Mouse (Mus musculus) left cerebral cortex, postnatal 36 days (tissue): ENCODE measurements around the gene Hmgxb4. TPM values are rescaled to one million over a fixed set of nuclear protein-coding genes. Genes with fewer than 3 reads are reported as not detected.
A peak's percentile ranks its signal among the peaks of the same experiment; 100 is the strongest.
"Not testable (repeated sequence)": the region's sequence is repeated elsewhere in the genome, so short reads cannot be mapped to it uniquely, and the experiment has no call there.

ENCODE experiments used
- DNase-seq, 2 experiments: peaks; one replicate each; pipeline ENCODE4 v3.0.0; 2021 to 2022; ENCODE audit warnings: low spot score in 2 of 2, mixed read lengths in 1 of 2
- intact Hi-C: fragments of 180-260 bp; cut with DNase I; formaldehyde crosslinking; loops from one replicate; pipeline ENCODE4 v1.15.1; 2025
- total RNA-seq, 2 experiments: library from RNA; stranded (reverse); gene quantifications; 2 replicates each; pipeline ENCODE4 v1.2.3; 2021

Gene Hmgxb4
- total RNA-seq: 10 to 100 TPM; 23.4 to 24.8 TPM

DNA sequence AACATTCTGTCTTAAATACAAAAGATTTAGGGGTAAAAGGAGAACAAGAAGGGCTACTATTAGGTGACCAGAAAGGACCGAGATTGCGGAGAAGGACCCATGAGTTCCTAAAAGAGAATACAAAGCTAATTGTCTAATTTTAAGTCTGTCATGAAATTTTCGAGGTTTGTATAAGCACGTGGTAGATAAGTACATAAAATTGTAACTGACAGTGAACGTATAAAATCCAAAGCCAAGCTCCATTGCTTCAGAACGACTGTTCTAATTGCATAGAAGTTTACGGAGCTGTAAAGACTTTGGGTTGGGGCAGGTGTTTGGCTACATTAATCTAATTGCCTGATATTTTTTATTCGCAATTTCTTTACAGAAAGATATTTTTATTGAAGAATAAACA, at the start of gene Hmgxb4:
Gene Hmgxb4, plus strand, starts transcription at position 276 of the 394 bp plus-strand sequence.
- intact Hi-C loops: no loop called here
- no peak for DNase-seq

- DNase-seq: no peak
- intact Hi-C loops: no loop called here
Measured at GRCm38 (mm10) chr8:74949445-74949844, 43.7 kb upstream of the Hmgxb4 start.

- DNase-seq: no peak
- intact Hi-C loops: no loop called here
Measured at GRCm38 (mm10) chr8:74963983-74964382, 29.2 kb upstream of the Hmgxb4 start.

DNA sequence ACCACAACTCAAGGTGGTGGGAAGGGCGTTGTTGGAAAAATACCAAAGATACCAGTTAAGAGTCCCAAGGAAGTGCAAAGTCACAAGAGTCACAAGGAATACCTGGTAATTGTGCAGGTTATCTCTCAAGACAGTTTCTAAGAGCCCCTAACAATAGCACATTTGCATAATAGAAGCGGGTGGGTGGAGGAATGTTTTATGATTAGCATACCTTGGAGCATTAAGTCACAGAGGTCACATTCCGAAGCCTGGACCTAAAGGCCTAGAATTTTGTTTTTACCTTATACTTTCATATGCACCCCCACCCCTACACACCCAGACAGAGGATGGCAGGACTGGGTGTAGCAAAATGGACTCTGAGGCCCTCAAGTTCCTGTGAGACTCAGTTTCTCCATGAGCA, 22.9 kb upstream of the Hmgxb4 start:
- DNase-seq, intact Hi-C loops: not testable (repeated sequence)

DNA sequence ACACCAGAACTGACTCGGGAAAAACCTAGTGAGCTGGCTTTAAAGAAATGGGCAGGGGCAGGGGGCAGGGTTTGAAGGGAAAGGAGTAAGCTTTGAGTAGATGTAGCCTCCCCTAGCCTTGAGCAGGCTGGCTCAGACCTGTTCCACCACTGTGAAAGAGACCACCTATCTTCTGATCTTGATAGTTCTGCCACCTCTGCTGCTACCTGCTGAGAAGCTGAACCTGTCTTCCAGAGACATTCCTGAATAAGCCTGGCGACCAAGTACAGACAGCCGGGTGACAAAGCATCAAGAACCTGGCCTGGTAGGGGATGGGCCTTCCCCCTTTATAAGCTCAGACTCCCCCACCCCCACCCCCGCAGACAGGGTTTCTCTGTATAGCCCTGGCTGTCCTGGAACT, 21.5 kb upstream of the Hmgxb4 start:
- no peak for DNase-seq
- intact Hi-C loops: no loop called here

- no peak for DNase-seq
- intact Hi-C loops: no loop called here
Measured at GRCm38 (mm10) chr8:74972322-74972883, 20.8 kb upstream of the Hmgxb4 start.

DNA sequence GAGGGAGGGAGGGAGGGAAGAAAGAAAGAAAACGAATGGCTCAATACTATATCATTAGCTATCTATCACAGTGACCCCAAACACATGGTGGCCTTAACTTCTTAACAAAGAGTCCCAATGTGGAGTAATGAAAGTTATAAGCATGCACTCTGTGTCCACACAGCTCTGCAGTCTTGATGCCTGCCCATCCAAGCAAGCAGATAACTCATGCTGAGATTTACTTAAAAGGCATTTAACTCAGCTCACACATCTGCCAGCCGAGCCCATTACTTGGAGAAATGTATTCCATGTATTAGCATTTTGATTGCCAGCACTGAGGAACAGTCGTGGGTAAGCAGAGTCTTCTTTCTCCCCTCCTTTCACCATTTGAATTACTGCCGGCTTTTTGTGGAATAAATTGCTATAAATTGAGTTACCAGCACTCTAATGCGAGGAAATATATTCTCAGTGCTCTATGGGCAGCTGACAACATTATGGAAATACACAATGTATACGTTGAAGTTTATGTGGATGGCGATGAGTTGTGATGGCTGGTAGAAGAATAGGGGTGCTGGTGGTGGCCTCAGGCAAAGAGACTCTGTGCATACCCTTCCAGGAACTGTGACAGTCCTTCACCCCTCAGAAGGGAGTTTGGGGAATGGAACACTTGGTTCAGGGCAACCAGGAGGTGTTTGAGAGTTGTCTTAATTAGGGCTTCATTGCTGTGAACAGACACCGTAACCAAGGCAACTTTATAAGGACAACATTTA, 19.9 kb upstream of the Hmgxb4 start:
- DNase-seq: no peak
- intact Hi-C loops: no loop called here

- intact Hi-C loops: no loop called here
- no peak for DNase-seq
Measured at GRCm38 (mm10) chr8:74973904-74974303, 19.3 kb upstream of the Hmgxb4 start.

DNA sequence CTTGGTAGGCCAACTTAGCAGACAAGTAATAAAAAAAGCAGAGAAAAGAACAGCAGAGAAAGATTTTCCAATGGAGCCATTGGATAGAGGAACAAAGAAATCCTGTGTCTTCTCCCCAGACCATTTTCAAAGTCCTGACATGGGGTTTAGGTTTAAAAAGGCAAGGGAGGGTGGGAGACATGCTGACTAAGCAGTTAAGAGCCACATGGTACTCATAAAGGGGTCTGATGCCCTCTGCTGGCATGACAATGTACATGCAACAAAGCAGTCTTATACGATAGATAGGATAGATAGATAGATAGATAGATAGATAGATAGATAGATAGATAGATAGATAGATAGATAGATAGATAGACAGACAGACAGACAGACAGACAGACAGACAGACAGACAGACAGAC, 15.7 kb upstream of the Hmgxb4 start:
- intact Hi-C loops: no loop called here
- DNase-seq: no peak

- DNase-seq: no peak
- intact Hi-C loops: no loop called here
Measured at GRCm38 (mm10) chr8:74980060-74980710, 13.0 kb upstream of the Hmgxb4 start.

DNA sequence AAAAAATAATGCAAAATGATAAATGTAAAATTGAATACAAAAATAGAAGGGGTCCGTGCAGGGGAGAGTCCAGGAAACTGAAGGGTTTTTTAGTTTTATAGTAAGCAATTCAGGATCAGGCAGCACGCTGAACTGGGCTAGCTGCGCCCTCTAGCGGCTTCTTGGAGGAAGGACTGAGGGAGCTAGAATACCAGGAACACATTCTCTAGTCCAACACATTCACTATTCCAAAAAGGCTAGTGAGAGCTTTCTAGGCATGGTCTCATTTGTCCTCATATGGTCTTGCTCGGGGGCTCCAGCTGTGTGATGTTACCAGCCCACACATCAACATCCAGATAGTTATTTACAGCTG, 12.5 kb upstream of the Hmgxb4 start:
- peak; percentile 22 to 41 for DNase-seq
- intact Hi-C loops: no loop called here

DNA sequence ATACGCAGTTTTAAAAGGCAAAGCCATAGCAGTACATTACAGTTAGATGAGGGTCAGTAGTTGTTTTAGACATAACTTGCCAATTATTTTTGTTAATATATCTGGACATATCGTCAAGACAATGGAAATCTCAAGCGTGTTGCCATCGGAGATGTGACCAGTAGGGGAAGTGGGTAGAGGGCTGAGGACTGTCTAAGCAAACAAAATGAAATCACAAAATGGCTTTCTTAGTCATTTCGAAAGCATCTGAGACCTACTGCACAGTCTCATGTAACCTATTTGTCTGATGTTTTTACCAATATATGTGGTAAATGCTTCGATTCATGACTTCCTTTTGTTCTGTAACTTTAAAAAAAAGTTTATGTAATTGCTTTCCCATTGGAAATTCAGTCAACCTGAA, 11.3 kb upstream of the Hmgxb4 start:
- intact Hi-C loops: no loop called here
- DNase-seq: no peak

- intact Hi-C loops: no loop called here
- no peak for DNase-seq
Measured at GRCm38 (mm10) chr8:74987436-74987835, 5.7 kb upstream of the Hmgxb4 start.

DNA sequence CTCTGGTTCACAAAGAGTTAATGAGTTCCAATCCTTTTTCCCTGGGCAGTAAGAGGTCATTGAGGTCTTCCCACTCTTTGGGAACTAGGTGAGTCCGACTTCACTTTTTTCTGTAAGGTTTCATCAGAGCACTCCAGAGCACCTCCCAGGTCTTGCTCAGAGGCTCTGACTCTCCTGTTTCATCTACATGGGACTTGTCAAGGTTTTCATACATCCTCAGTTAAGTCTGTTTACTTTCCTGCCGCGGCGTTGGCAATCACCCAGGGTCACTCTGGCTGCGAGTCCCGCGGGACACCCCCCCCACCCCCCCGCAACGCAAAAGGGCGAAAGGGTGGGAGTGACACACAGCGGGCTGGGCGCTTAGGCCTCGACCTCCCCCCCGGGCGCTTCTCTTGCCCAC, 3.1 kb upstream of the Hmgxb4 start:
- intact Hi-C loops: no loop called here
- no peak for DNase-seq

GRCm38 (mm10) chr8:74993475-74994451, 607 bp downstream of the Hmgxb4 start:
- intact Hi-C loops: no loop called here
- peak; percentile 84 to 86 for DNase-seq

GRCm38 (mm10) chr8:74994540-74994939, 1.4 kb downstream of the Hmgxb4 start:
- intact Hi-C loops: no loop called here

GRCm38 (mm10) chr8:75000431-75000830, 7.3 kb downstream of the Hmgxb4 start:
- intact Hi-C loops: no loop called here
- DNase-seq: no peak

More at GRCm38 (mm10) chr8:74994540-74994939, 1.4 kb downstream of the Hmgxb4 start:
- no peak for DNase-seq

- intact Hi-C loops: no loop called here
- DNase-seq: no peak
Measured at GRCm38 (mm10) chr8:75008826-75009225, 15.7 kb downstream of the Hmgxb4 start.

DNA sequence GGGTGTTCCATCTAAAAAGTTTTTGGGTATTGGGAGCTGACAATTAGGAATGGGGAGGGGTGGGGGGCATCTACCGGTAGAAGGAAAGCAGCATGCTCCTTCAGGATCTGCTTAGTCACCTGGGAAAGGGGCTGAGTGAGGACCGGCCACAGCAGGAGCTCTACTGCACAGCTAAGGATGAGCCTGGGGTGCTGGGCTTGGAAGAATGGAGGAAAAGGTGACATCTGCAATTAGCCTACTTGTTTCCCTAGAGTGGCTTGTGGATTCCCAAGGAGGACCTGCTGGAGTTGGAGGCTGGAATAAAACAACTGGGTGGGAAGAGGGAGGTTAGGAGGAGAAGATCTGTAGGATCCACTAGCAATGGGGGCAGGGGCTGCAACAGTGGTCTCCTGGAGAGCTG, 20.4 kb downstream of the Hmgxb4 start:
- intact Hi-C loops: no loop called here
- no peak for DNase-seq

DNA sequence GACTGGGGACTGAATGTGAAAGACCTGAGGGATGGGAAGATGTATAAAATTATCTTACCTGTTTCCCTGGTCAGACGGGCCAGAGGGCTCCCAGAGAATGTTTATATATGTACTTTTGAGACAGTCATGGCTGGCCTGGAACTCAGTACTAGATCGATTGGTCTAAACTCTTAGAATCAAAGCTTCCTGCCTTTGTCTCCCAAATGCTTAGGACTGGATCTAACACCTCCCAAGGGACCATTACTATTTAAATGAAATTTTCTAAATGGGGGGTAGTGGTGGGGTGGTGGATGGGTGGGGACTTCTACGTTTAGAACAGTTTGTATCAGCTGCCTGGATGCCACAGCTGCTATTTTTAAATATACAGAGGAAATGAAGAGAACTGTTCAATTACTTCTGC, 20.8 kb downstream of the Hmgxb4 start:
- DNase-seq: no peak
- intact Hi-C loops: no loop called here
